Mouse (Mus musculus) stomach, embryonic 14.5 days (tissue): ENCODE results near the gene Esd. TPM values are rescaled to one million over a fixed set of nuclear protein-coding genes. Genes with fewer than 3 reads are reported as not detected.

Experiments
- ATAC-seq: fragments of 200-750 bp; cut with Nextera tagmentation; 2 replicates; pipeline ENCODE4 v1.8.0; 2017; ENCODE audit warnings: low read depth, moderate TSS enrichment; ENCODE audit not compliant: insufficient number of reproducible peaks, insufficient read depth, low FRiP score
- H3K27ac ChIP-seq: fragments of 300-500 bp; sonication (generic); 2 replicates; pipeline ENCODE4 v1.5.1; 2014; ENCODE audit warnings: mild to moderate bottlenecking, low read length, moderate library complexity, mixed read lengths
- H3K27me3 ChIP-seq: fragments of 300-500 bp; sonication (generic); 2 replicates; pipeline ENCODE4 v1.6.1; 2014; ENCODE audit warnings: low read length, control low read depth, mixed read lengths; ENCODE audit not compliant: control insufficient read depth, insufficient read depth
- H3K36me3 ChIP-seq: fragments of 300-500 bp; sonication (generic); 2 replicates; pipeline ENCODE4 v1.6.1; 2014; ENCODE audit warnings: mild to moderate bottlenecking, control low read depth, low read length, moderate library complexity, mixed read lengths; ENCODE audit not compliant: control insufficient read depth, insufficient read depth
- H3K4me1 ChIP-seq: fragments of 300-500 bp; sonication (generic); 2 replicates; pipeline ENCODE4 v1.6.1; 2014; ENCODE audit warnings: low read length, control low read depth, mixed read lengths; ENCODE audit not compliant: control insufficient read depth, insufficient read depth
- H3K4me2 ChIP-seq: fragments of 300-500 bp; sonication (generic); replicated peaks from 2 replicates; pipeline ENCODE4 v1.6.1; 2014; ENCODE audit warnings: low read depth, low read length, control low read depth
- H3K4me3 ChIP-seq: fragments of 300-500 bp; sonication (generic); 2 replicates; pipeline ENCODE4 v1.5.1; 2014; ENCODE audit warnings: low read depth, low read length, control low read depth
- H3K9ac ChIP-seq: fragments of 300-500 bp; sonication (generic); replicated peaks from 2 replicates; pipeline ENCODE4 v1.6.1; 2014; ENCODE audit warnings: low read depth, mild to moderate bottlenecking, control low read depth, low read length, moderate library complexity, mixed read lengths
- H3K9me3 ChIP-seq: fragments of 300-500 bp; sonication (generic); 2 replicates; pipeline ENCODE4 v1.6.1; 2016; ENCODE audit warnings: low read depth, low read length, control low read depth; ENCODE audit not compliant: control insufficient read depth
- WGBS: fragments of 180-500 bp; shearing (Covaris S2); extraction: QIAGEN DNeasy Blood & Tissue Kit; methylation state at CpG from one replicate; pipeline ENCODE4 v1.1.7; 2014; 5-methylcytosine and 5-hydroxymethylcytosine counted together
- polyA plus RNA-seq: library from polyadenylated mRNA; unstranded; fragments of >200 nt; fragmentation: Nextera tagmentation; extraction: Ambion mirVana; gene quantifications from 2 replicates; pipeline ENCODE4 v1.2.1, GENCODE M21; 2014

The Esd gene
- polyA plus RNA-seq, 1 experiment from 2014 or later, result 379 TPM

- ATAC-seq, result no peak
- Histone ChIP-seq H3K27me3 (no peaks in the 10 kb centered on the region), H3K27ac (no peak overlapping the region), H3K4me2 (no peak overlapping the region), H3K9me3 (no peaks in the 10 kb centered on the region), H3K36me3 (no peaks in the 10 kb centered on the region), H3K4me3 (no peak overlapping the region), H3K9ac (no peak overlapping the region), H3K4me1 (no peaks in the 10 kb centered on the region)
- 77% methylated on average over 3 of the region's 3 CpGs for WGBS
These were observed 8.6 kb upstream of the Esd start for GRCm38 (mm10) chr14:74723541-74723940.

GRCm38 (mm10) chr14:74731221-74732078, 647 bp upstream of the Esd start:
- peak overlapping the region; percentile 73 for H3K4me3 ChIP-seq
- H3K9me3 ChIP-seq, result no peaks in the 10 kb centered on the region
- peaks cover 6% of the 10 kb centered on the region; the same call in 1 of the 2 replicates for H3K4me1 ChIP-seq
- peak; percentile 4; the same call in 1 of the 2 replicates for ATAC-seq
- no peaks in the 10 kb centered on the region for H3K27me3 ChIP-seq
- H3K27ac ChIP-seq, result peak overlapping the region; percentile 72; the same call in 1 of the 2 replicates
- no peak overlapping the region for H3K9ac ChIP-seq
- H3K4me2 ChIP-seq, result peak overlapping the region; percentile 48
- WGBS, result 25% methylated on average over 9 of the region's 9 CpGs
- peaks cover 9% of the 10 kb centered on the region for H3K36me3 ChIP-seq

GRCm38 (mm10) chr14:74733397-74733796, 1.3 kb downstream of the Esd start:
- Histone ChIP-seq H3K36me3 (peaks cover 18% of the 10 kb centered on the region), H3K27ac (no peak overlapping the region), H3K9ac (no peak overlapping the region), H3K27me3 (no peaks in the 10 kb centered on the region), H3K4me2 (peak overlapping the region; percentile 48), H3K9me3 (no peaks in the 10 kb centered on the region), H3K4me3 (peak overlapping the region; percentile 73), H3K4me1 (peaks cover 6% of the 10 kb centered on the region; the same call in 1 of the 2 replicates)
- no peak for ATAC-seq
- 68% methylated on average over 2 of the region's 2 CpGs for WGBS

- 71% methylated on average over 6 of the region's 6 CpGs for WGBS
- H3K9ac ChIP-seq, result no peak overlapping the region
- H3K4me2 ChIP-seq, result no peak overlapping the region
- peaks cover 36% of the 10 kb centered on the region for H3K36me3 ChIP-seq
- no peak overlapping the region for H3K27ac ChIP-seq
- no peak overlapping the region for H3K4me3 ChIP-seq
- no peaks in the 10 kb centered on the region for H3K9me3 ChIP-seq
- H3K4me1 ChIP-seq, result peaks cover 6% of the 10 kb centered on the region; the same call in 1 of the 2 replicates
- H3K27me3 ChIP-seq, result no peaks in the 10 kb centered on the region
- no peak for ATAC-seq
These were observed 3.4 kb downstream of the Esd start for GRCm38 (mm10) chr14:74735471-74735870.

- no peaks in the 10 kb centered on the region for H3K27me3 ChIP-seq
- no peak for ATAC-seq
- H3K36me3 ChIP-seq, result peaks cover 49% of the 10 kb centered on the region
- H3K4me3 ChIP-seq, result no peak overlapping the region
- no peak overlapping the region for H3K9ac ChIP-seq
- H3K27ac ChIP-seq, result no peak overlapping the region
- H3K4me2 ChIP-seq, result no peak overlapping the region
- H3K9me3 ChIP-seq, result no peaks in the 10 kb centered on the region
- H3K4me1 ChIP-seq, result peaks cover 6% of the 10 kb centered on the region; the same call in 1 of the 2 replicates
- WGBS, result 92% methylated on average over 6 of the region's 6 CpGs
These were observed 4.8 kb downstream of the Esd start for GRCm38 (mm10) chr14:74736850-74737249.

GRCm38 (mm10) chr14:74764191-74764918, 32.3 kb downstream of the Esd start:
- Histone ChIP-seq H3K9me3 (no peaks in the 10 kb centered on the region), H3K4me3 (no peak overlapping the region), H3K4me2 (no peak overlapping the region), H3K9ac (no peak overlapping the region), H3K27ac (no peak overlapping the region), H3K4me1 (no peaks in the 10 kb centered on the region), H3K36me3 (peaks cover under 1% of the 10 kb centered on the region), H3K27me3 (no peaks in the 10 kb centered on the region)
- 0 out of 2 replicates have a peak, but pooled peaks have one; percentile 37 for ATAC-seq
- WGBS, result 61% methylated on average over 10 of the region's 10 CpGs

GRCm38 (mm10) chr14:74767892-74768291, 35.8 kb downstream of the Esd start:
- ATAC-seq, result no peak

GRCm38 (mm10) chr14:74774046-74774619, 42.0 kb downstream of the Esd start:
- WGBS, result 83% methylated on average over 10 of the region's 10 CpGs
- H3K9me3 ChIP-seq, result no peaks in the 10 kb centered on the region
- no peak overlapping the region for H3K4me3 ChIP-seq
- no peak for ATAC-seq
- H3K9ac ChIP-seq, result no peak overlapping the region
- peaks cover 26% of the 10 kb centered on the region for H3K36me3 ChIP-seq
- no peaks in the 10 kb centered on the region for H3K27me3 ChIP-seq
- H3K4me2 ChIP-seq, result no peak overlapping the region
- H3K4me1 ChIP-seq, result no peaks in the 10 kb centered on the region
- H3K27ac ChIP-seq, result no peak overlapping the region

More at GRCm38 (mm10) chr14:74767892-74768291, 35.8 kb downstream of the Esd start:
- peaks cover 17% of the 10 kb centered on the region for H3K36me3 ChIP-seq
- no peaks in the 10 kb centered on the region for H3K9me3 ChIP-seq
- H3K4me3 ChIP-seq, result no peak overlapping the region
- 63% methylated on average over 1 of the region's 1 CpGs for WGBS
- no peak overlapping the region for H3K4me2 ChIP-seq
- no peak overlapping the region for H3K27ac ChIP-seq
- no peak overlapping the region for H3K9ac ChIP-seq
- H3K4me1 ChIP-seq, result no peaks in the 10 kb centered on the region
- no peaks in the 10 kb centered on the region for H3K27me3 ChIP-seq
